Mouse (Mus musculus): Measurements from ENCODE around the gene Lrp3. TPM values are rescaled to one million over a fixed set of nuclear protein-coding genes. Genes with fewer than 3 reads are reported as not detected.

Lrp3 gene
- polyA plus RNA-seq, 1 experiment, result 57.3 TPM

DNA sequence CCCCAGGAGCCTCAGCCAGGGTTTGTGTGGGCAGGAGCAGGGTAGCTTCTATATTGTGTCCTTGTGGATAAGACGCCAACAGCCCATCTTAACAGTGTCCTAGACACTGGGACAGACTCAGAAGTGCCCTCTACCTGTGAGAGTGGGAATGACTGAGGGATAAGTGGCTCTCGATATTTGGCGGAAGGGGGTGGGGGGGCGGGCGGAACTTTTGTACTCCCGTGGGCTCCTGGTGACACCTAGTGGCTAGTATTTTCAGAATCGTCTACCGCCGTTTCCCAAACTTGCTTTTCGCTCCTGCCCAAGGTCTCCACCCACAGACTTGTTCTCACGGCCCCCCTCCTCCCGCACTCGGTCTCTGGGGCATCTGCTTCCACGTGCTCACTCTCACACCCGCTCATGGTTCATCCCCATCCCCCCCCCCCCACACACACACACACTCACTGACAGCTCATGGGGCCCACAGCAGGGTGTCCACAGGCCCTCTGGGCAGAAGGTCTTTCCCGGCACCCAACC lies 43.4 kb downstream of the Lrp3 start:
- Histone ChIP-seq H3K27ac (ENCODE audit: insufficient read depth, low read length) (no peak overlapping the region), H3K4me3 (ENCODE audit: insufficient read depth, low read length) (no peak overlapping the region), H3K4me1 (ENCODE audit: control insufficient read depth, insufficient read depth, low read length) (no peaks in the 10 kb centered on the region)
- no peak for TF ChIP-seq POLR2A (IDR thresholded peaks at IDR 0.05; ENCODE audit: extremely low read depth, insufficient read depth, low read length)
- peak; percentile 62 for TF ChIP-seq CTCF (IDR thresholded peaks at IDR 0.05; ENCODE audit: extremely low read depth, insufficient read depth, low read length)

DNA sequence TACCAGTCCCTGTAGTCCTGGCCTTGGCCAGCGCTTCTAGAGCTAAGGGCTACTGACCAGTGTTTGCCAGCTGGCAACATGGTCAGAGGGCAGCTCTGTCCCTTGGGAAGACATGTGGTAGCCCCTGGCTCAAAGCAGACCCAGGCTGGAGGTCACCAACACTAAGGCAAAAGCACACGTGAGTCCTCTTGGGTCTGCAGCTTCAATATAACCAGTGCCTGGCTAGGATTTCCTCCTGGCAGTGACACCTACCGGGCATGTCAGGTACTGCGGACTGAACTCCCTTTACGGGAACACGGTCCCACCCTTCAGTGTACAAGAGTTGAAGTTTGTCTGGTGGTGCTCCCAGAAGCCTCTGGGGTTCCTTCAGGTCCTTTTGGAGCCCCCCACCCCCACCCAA lies 46.0 kb downstream of the Lrp3 start:
- TF ChIP-seq POLR2A (IDR thresholded peaks at IDR 0.05; ENCODE audit: extremely low read depth, insufficient read depth, low read length) (no peak), CTCF (IDR thresholded peaks at IDR 0.05; ENCODE audit: extremely low read depth, insufficient read depth, low read length) (peak; percentile 89)
- Histone ChIP-seq H3K27ac (ENCODE audit: insufficient read depth, low read length) (no peak overlapping the region), H3K4me1 (ENCODE audit: control insufficient read depth, insufficient read depth, low read length) (no peaks in the 10 kb centered on the region), H3K4me3 (ENCODE audit: insufficient read depth, low read length) (no peak overlapping the region)

DNA sequence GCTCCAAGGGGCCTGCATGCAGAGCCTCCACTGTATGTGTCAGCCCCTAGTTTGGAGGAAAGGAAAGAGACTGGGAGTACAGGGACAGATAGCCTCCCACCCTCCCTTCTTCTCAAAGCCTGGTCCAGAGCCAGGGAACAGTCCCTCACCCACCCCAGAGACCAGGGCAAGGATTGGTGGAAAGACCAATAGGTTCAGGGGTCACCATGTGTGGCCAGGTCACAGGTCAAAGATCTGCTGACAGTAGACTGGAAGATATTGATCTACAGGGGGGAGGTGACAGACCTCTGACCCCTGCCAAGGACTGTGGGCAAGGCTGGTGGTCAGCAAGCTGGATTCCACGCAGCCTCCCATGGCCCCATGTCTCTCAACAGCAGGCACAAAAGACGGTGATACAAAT lies 47.4 kb downstream of the Lrp3 start:
- no peak overlapping the region for H3K4me3 ChIP-seq (ENCODE audit: insufficient read depth, low read length)
- H3K4me1 ChIP-seq (ENCODE audit: control insufficient read depth, insufficient read depth, low read length), result no peaks in the 10 kb centered on the region
- H3K27ac ChIP-seq (ENCODE audit: insufficient read depth, low read length), result no peak overlapping the region
- TF ChIP-seq CTCF (IDR thresholded peaks at IDR 0.05; ENCODE audit: extremely low read depth, insufficient read depth, low read length) (no peak), POLR2A (IDR thresholded peaks at IDR 0.05; ENCODE audit: extremely low read depth, insufficient read depth, low read length) (no peak)

DNA sequence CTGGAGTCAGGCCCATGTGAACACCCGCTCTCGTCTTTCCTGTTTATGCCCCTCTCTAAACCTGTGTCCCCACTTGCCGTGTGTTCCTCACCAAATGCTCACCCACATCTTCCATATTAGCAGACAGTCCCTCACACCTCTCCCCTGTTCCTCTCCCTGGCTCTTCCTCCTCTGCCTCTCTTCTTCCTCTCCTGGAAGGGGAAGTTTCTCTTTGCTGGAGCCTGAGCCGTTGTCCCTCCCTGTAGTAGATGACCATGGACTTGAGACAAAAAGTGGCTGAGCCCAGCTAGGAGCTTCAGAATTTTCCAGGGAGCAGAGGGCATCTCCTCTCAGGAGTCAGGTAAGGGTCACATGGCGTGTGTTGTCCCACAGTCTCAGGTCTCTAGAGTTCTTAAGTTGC lies 48.3 kb downstream of the Lrp3 start:
- H3K4me3 ChIP-seq (ENCODE audit: insufficient read depth, low read length), result no peak overlapping the region
- no peak for TF ChIP-seq POLR2A (IDR thresholded peaks at IDR 0.05; ENCODE audit: extremely low read depth, insufficient read depth, low read length)
- TF ChIP-seq CTCF (IDR thresholded peaks at IDR 0.05; ENCODE audit: extremely low read depth, insufficient read depth, low read length), result no peak
- H3K4me1 ChIP-seq (ENCODE audit: control insufficient read depth, insufficient read depth, low read length), result no peaks in the 10 kb centered on the region
- no peak overlapping the region for H3K27ac ChIP-seq (ENCODE audit: insufficient read depth, low read length)

DNA sequence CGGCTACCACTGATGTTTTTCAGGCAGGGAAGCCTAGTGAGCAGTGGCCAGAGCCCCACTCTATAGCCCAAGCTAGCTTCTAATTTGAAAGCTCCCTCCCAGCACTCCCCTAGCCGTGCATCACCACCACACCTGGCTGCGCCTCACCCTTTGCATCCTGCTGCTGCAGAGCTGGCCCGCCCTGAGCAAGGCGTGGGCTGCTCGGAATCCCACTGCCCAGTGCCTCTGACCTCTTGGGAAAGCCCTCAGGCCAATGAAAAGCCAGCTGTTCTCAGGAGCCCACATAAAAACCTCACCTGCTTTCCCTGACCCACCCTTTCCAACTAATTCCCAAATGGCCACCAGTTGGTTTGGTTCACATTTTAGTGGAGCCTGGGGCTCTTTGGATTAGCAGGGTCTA lies 51.2 kb downstream of the Lrp3 start:
- Histone ChIP-seq H3K4me3 (ENCODE audit: insufficient read depth, low read length) (no peak overlapping the region), H3K4me1 (ENCODE audit: control insufficient read depth, insufficient read depth, low read length) (no peaks in the 10 kb centered on the region), H3K27ac (ENCODE audit: insufficient read depth, low read length) (no peak overlapping the region)
- TF ChIP-seq CTCF (IDR thresholded peaks at IDR 0.05; ENCODE audit: extremely low read depth, insufficient read depth, low read length) (no peak), POLR2A (IDR thresholded peaks at IDR 0.05; ENCODE audit: extremely low read depth, insufficient read depth, low read length) (no peak)

DNA sequence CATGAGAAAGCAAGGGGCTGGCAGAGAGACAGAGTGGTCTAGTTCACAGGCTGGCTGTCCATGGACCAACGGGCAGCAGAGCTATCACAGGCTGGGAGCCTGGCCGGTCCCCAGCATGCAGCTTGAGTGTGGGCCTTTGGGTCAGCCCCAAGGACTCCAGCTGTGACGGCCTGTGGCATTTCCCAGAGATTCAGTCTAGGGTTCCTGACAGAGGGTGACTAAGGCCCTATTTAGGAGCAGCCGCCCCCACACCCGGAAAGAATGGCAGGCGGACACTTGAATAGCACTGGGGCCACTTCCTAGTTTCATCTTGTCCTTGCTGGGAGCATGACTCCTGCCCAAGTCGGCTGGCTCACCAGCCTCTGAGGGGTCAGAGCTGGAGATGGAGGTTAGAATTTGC lies 51.7 kb downstream of the Lrp3 start:
- Histone ChIP-seq H3K4me3 (ENCODE audit: insufficient read depth, low read length) (no peak overlapping the region), H3K27ac (ENCODE audit: insufficient read depth, low read length) (no peak overlapping the region), H3K4me1 (ENCODE audit: control insufficient read depth, insufficient read depth, low read length) (no peaks in the 10 kb centered on the region)
- TF ChIP-seq CTCF (IDR thresholded peaks at IDR 0.05; ENCODE audit: extremely low read depth, insufficient read depth, low read length) (no peak), POLR2A (IDR thresholded peaks at IDR 0.05; ENCODE audit: extremely low read depth, insufficient read depth, low read length) (no peak)

DNA sequence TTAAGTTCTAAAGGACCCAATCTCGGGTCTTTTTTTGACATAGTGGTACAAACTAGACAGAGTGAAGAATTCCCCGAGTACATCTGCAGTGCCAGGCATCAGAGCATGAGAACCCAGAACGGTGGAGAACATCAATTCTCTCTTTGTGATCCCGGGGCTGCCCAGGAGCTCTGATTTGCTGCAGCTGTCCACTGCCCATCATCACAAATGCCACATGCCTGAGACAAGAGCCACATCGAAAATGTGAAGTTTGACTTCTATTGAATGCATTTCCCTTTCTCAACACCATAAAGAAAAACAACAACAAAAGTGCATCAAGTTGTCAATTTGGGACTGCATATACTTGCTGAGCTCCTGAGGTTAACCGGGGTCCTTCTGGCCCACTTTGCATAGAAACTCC lies 52.9 kb downstream of the Lrp3 start:
- Histone ChIP-seq H3K4me3 (ENCODE audit: insufficient read depth, low read length) (no peak overlapping the region), H3K27ac (ENCODE audit: insufficient read depth, low read length) (no peak overlapping the region), H3K4me1 (ENCODE audit: control insufficient read depth, insufficient read depth, low read length) (no peaks in the 10 kb centered on the region)
- TF ChIP-seq POLR2A (IDR thresholded peaks at IDR 0.05; ENCODE audit: extremely low read depth, insufficient read depth, low read length) (no peak), CTCF (IDR thresholded peaks at IDR 0.05; ENCODE audit: extremely low read depth, insufficient read depth, low read length) (no peak)

DNA sequence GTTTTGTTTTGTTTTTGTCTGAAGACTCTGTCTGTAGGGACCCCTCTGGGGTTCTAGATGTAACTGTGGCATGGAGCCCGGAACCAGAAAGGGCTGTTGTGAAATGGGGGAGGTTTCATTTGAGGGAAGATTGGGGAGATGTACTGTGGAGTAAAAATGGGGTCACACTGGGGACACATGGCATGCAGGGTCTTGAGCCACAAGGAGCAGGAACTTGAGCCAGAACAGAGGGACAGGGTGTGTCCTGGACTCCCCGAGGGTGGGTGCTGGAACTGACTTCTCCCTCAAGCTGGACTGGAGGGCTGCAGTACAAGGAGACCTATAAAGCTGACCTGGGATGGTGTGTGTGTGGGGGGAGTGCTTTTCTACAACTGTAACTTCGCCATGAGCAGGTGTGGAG lies 57.8 kb downstream of the Lrp3 start:
- H3K4me3 ChIP-seq (ENCODE audit: insufficient read depth, low read length), result no peak overlapping the region
- TF ChIP-seq CTCF (IDR thresholded peaks at IDR 0.05; ENCODE audit: extremely low read depth, insufficient read depth, low read length) (no peak), POLR2A (IDR thresholded peaks at IDR 0.05; ENCODE audit: extremely low read depth, insufficient read depth, low read length) (no peak)

DNA sequence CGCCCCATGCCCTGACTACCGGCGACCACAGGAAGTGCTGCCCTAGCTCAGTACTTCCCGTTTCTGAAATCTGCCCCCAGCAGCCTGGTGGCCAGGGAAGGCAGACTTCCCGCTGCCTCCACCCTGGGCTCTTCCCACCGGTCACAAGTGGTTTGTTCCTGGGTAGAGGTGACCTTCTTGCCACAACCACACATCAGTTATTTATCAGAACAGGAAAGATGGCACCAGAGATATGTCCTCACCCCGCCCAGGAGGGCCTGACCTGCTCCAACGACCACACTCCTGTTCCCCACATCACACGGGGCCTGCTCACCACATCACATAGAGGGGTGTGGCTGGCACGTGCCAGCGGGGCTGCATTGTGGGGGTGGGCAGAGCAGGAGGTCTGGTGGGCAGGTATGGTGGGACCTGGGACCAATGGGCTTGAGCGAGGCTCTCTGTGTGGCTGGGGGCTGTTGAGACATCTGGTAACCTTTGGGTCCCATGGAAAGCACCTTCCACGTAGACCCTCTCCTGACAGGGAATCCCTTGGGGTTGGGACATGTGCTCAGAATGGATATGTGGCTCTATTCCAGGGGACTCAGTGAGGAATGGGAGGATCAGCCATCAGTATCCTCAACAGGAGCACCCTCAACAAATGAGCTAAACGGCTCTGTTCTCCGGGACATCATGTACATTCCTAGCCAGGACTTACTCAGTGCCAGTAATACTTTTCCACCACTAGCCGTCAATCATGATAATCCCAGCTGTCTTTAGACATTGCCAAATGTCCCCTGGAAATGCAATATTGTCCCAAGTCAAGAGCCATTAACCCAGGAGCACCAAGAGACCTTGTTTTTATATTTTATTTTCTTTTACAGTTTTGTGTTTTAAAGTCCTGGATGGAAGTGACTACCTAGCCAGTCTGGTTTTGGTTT lies 58.5 kb downstream of the Lrp3 start:
- Histone ChIP-seq H3K27ac (ENCODE audit: insufficient read depth, low read length) (no peak overlapping the region), H3K4me1 (ENCODE audit: control insufficient read depth, insufficient read depth, low read length) (no peaks in the 10 kb centered on the region), H3K4me3 (ENCODE audit: insufficient read depth, low read length) (no peak overlapping the region)
- no peak for TF ChIP-seq POLR2A (IDR thresholded peaks at IDR 0.05; ENCODE audit: extremely low read depth, insufficient read depth, low read length)
- TF ChIP-seq CTCF (IDR thresholded peaks at IDR 0.05; ENCODE audit: extremely low read depth, insufficient read depth, low read length), result no peak

More for the DNA sequence above, 57.8 kb downstream of the Lrp3 start:
- H3K27ac ChIP-seq (ENCODE audit: insufficient read depth, low read length), result no peak overlapping the region
- H3K4me1 ChIP-seq (ENCODE audit: control insufficient read depth, insufficient read depth, low read length), result no peaks in the 10 kb centered on the region

DNA sequence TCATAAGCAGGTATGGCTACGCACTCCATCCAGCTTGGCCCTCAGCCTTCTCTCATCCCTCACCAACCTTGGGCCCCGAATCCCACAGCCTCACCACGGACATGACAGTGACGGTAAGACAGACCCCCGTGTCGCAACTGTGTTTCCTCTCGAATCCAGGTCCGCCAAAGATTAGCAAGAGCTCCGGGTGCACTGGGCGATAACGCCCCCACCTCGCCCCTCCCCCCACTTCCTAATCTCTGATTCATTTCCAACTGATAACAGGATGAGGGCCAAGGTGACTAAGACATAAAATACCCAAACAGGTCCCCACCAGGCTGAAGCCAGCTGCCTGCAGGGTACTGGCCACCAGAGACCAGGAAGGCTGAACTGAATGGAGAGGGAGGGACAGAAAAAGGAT lies 60.8 kb downstream of the Lrp3 start:
- TF ChIP-seq POLR2A (IDR thresholded peaks at IDR 0.05; ENCODE audit: extremely low read depth, insufficient read depth, low read length) (no peak), CTCF (IDR thresholded peaks at IDR 0.05; ENCODE audit: extremely low read depth, insufficient read depth, low read length) (no peak)
- Histone ChIP-seq H3K4me3 (ENCODE audit: insufficient read depth, low read length) (no peak overlapping the region), H3K4me1 (ENCODE audit: control insufficient read depth, insufficient read depth, low read length) (no peaks in the 10 kb centered on the region), H3K27ac (ENCODE audit: insufficient read depth, low read length) (no peak overlapping the region)

Measured in cortical plate, adult 2 months (tissue).